Mouse (Mus musculus): ENCODE results near the gene Prss29.

The Prss29 gene

GRCm38 (mm10) chr17:25345462-25345861 is 27.0 kb downstream of the Prss29 start, which contains the start of gene Tpsab1:
Gene Tpsab1, minus strand, starts transcription at chr17:25345562.
- no peak for DNase-seq (ENCODE audit: low spot score in 2 of 2)

- DNase-seq (ENCODE audit: low spot score in 2 of 2), result no peak
Observed at GRCm38 (mm10) chr17:25361291-25361690, 42.8 kb downstream of the Prss29 start.

GRCm38 (mm10) chr17:25363726-25364125 is 45.3 kb downstream of the Prss29 start:
- no peak for DNase-seq (ENCODE audit: low spot score in 2 of 2)

GRCm38 (mm10) chr17:25366005-25366404 is 47.6 kb downstream of the Prss29 start, which contains the start of gene Tpsb2:
Gene Tpsb2, plus strand, starts transcription at chr17:25366305.
- no peak for DNase-seq (ENCODE audit: low spot score in 2 of 2)

GRCm38 (mm10) chr17:25368973-25369372 is 50.5 kb downstream of the Prss29 start, which contains the start of gene Tpsg1:
Gene Tpsg1, plus strand, starts transcription at chr17:25369273.
- no peak for DNase-seq (ENCODE audit: low spot score in 2 of 2)
